Mouse (Mus musculus): ENCODE data around the gene Sec24d. TPM values are rescaled to one million over a fixed set of nuclear protein-coding genes. Genes with fewer than 3 reads are reported as not detected.

Gene Sec24d
- polyA plus RNA-seq, 1 experiment from 2014 or later: 51.4 TPM

- Histone ChIP-seq H3K36me3 (ENCODE audit: insufficient read depth, low read length) (no peaks in the 10 kb centered on the region), H3K4me2 (ENCODE audit: low read length) (no peak overlapping the region), H3K27ac (no peak overlapping the region), H3K4me1 (replicated peaks; ENCODE audit: insufficient read depth, low read length) (no peaks in the 10 kb centered on the region), H3K4me3 (replicated peaks; ENCODE audit: low read depth, low read length) (no peak overlapping the region), H3K9me3 (replicated peaks; ENCODE audit: low read length) (no peaks in the 10 kb centered on the region), H3K9ac (ENCODE audit: low read depth, low read length) (no peak overlapping the region), H3K27me3 (ENCODE audit: insufficient read depth, low read length) (no peaks in the 10 kb centered on the region)
- 75% methylated on average over 4 of the region's 4 CpGs for WGBS
- no peak for DNase-seq (ENCODE audit: low spot score)
- no peak for TF ChIP-seq CTCF (IDR thresholded peaks at IDR 0.05; ENCODE audit: low read depth)
- ATAC-seq (replicated peaks; ENCODE audit: low FRiP score, low read depth): no peak
Observed at GRCm38 (mm10) chr3:123258709-123259108, 8.5 kb upstream of the Sec24d start.

- 38% methylated on average over 6 of the region's 6 CpGs for WGBS
- Histone ChIP-seq H3K4me3 (replicated peaks; ENCODE audit: low read depth, low read length) (peak overlapping the region; percentile 28), H3K27ac (no peak overlapping the region), H3K4me1 (replicated peaks; ENCODE audit: insufficient read depth, low read length) (0 out of 2 replicates have a peak, but pooled peaks cover 4% of the 10 kb centered on the region), H3K9me3 (replicated peaks; ENCODE audit: low read length) (no peaks in the 10 kb centered on the region), H3K36me3 (ENCODE audit: insufficient read depth, low read length) (0 out of 2 replicates have a peak, but pooled peaks cover under 1% of the 10 kb centered on the region), H3K4me2 (ENCODE audit: low read length) (peak overlapping the region; percentile 54), H3K27me3 (ENCODE audit: insufficient read depth, low read length) (no peaks in the 10 kb centered on the region), H3K9ac (ENCODE audit: low read depth, low read length) (peak overlapping the region; percentile 14; the same call in 1 of the 2 replicates)
- ATAC-seq (replicated peaks; ENCODE audit: low FRiP score, low read depth) (no peak), DNase-seq (ENCODE audit: low spot score) (peak; percentile 59)
- TF ChIP-seq CTCF (IDR thresholded peaks at IDR 0.05; ENCODE audit: low read depth): no peak
Observed at GRCm38 (mm10) chr3:123264706-123265105, 2.5 kb upstream of the Sec24d start.

DNA sequence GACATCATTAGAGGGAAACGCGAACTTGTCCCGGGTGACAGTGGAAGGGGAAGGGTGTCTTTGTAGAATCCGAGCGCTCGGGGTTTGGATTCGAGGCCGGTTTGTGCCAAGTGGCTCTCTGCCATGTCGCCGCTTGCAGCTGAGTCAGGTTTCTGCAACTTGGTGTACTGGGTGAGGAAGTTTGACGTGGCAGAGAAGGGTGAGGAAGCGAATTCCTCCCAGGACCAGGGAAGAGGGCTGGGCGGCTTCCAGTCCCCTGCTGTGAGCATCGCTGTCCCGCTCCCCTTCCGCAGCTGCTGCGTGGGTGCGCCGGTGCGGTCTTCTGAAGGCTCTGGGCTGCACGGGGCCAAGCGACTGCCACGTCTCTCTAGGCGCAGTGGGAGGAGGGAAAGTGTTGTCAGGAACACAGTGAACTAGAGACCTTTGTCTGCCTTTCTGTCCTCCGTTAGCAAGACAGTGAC, 516 bp downstream of the Sec24d start:
- Histone ChIP-seq H3K27ac (peak overlapping the region; percentile 27), H3K9ac (ENCODE audit: low read depth, low read length) (peak overlapping the region; percentile 54), H3K4me1 (replicated peaks; ENCODE audit: insufficient read depth, low read length) (0 out of 2 replicates have a peak, but pooled peaks cover 4% of the 10 kb centered on the region), H3K27me3 (ENCODE audit: insufficient read depth, low read length) (no peaks in the 10 kb centered on the region), H3K4me2 (ENCODE audit: low read length) (peak overlapping the region; percentile 84), H3K4me3 (replicated peaks; ENCODE audit: low read depth, low read length) (peak overlapping the region; percentile 50), H3K36me3 (ENCODE audit: insufficient read depth, low read length) (peaks cover 9% of the 10 kb centered on the region), H3K9me3 (replicated peaks; ENCODE audit: low read length) (no peaks in the 10 kb centered on the region)
- TF ChIP-seq CTCF (IDR thresholded peaks at IDR 0.05; ENCODE audit: low read depth): no peak
- WGBS: under 1% methylated on average over 25 of the region's 25 CpGs
- ATAC-seq (replicated peaks; ENCODE audit: low FRiP score, low read depth): peak; percentile 50
- peak; percentile 63 for DNase-seq (ENCODE audit: low spot score)

GRCm38 (mm10) chr3:123282866-123283615, 15.8 kb downstream of the Sec24d start:
- Histone ChIP-seq H3K9me3 (replicated peaks; ENCODE audit: low read length) (no peaks in the 10 kb centered on the region), H3K4me2 (ENCODE audit: low read length) (no peak overlapping the region), H3K27ac (no peak overlapping the region), H3K4me1 (replicated peaks; ENCODE audit: insufficient read depth, low read length) (no peaks in the 10 kb centered on the region), H3K9ac (ENCODE audit: low read depth, low read length) (no peak overlapping the region), H3K27me3 (ENCODE audit: insufficient read depth, low read length) (no peaks in the 10 kb centered on the region), H3K4me3 (replicated peaks; ENCODE audit: low read depth, low read length) (no peak overlapping the region), H3K36me3 (ENCODE audit: insufficient read depth, low read length) (peaks cover 26% of the 10 kb centered on the region; the same call in 1 of the 2 replicates)
- DNase-seq (ENCODE audit: low spot score) (no peak), ATAC-seq (replicated peaks; ENCODE audit: low FRiP score, low read depth) (no peak)
- no peak for TF ChIP-seq CTCF (IDR thresholded peaks at IDR 0.05; ENCODE audit: low read depth)
- 88% methylated on average over 12 of the region's 12 CpGs for WGBS

DNA sequence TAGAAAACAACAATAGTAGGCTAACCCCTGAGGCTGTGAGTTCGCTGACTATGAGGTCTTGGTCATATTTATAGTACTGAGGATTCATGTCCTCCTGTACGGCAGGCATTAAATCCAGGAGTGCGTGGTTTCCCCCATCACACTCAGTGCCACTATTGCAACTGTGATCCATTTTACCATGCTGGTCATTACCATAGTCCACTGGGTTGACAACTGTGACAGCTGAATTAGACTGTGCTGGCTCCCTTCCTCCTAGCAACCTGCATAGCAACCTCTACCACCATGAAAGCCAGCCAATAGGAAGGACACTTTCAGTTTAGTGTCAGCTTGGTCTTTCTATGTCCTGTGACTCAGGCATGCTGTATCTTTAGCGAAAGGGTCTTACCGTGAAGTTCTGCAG, 17.0 kb downstream of the Sec24d start:
- H3K36me3 ChIP-seq (ENCODE audit: insufficient read depth, low read length): peaks cover 23% of the 10 kb centered on the region; the same call in 1 of the 2 replicates
- no peak for DNase-seq (ENCODE audit: low spot score)
- WGBS: 96% methylated on average over 5 of the region's 5 CpGs
- H3K4me3 ChIP-seq (replicated peaks; ENCODE audit: low read depth, low read length): no peak overlapping the region
- no peaks in the 10 kb centered on the region for H3K9me3 ChIP-seq (replicated peaks; ENCODE audit: low read length)
- no peak overlapping the region for H3K4me2 ChIP-seq (ENCODE audit: low read length)
- H3K9ac ChIP-seq (ENCODE audit: low read depth, low read length): no peak overlapping the region
- no peaks in the 10 kb centered on the region for H3K4me1 ChIP-seq (replicated peaks; ENCODE audit: insufficient read depth, low read length)
- ATAC-seq (replicated peaks; ENCODE audit: low FRiP score, low read depth): no peak
- TF ChIP-seq CTCF (IDR thresholded peaks at IDR 0.05; ENCODE audit: low read depth): no peak
- no peaks in the 10 kb centered on the region for H3K27me3 ChIP-seq (ENCODE audit: insufficient read depth, low read length)
- no peak overlapping the region for H3K27ac ChIP-seq

DNA sequence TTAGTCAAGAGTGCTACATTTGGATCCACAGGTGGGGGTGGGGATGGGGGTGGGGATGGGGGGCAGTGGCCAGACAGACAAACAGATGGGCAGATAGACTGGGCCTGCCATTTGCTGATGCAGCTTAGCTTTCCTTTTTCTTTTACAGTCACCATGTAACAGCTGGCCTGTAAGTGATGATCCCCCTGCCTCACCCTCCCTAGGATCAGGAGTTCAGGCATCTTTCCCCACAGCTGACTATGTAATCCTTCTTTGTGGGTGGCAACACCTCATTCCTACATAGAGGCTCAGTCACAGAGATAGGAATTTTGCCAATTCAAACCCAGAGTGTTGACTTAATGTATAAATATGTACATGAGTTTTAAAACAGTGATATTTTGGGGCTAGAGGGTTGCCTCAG, 18.4 kb downstream of the Sec24d start:
- no peaks in the 10 kb centered on the region for H3K4me1 ChIP-seq (replicated peaks; ENCODE audit: insufficient read depth, low read length)
- H3K36me3 ChIP-seq (ENCODE audit: insufficient read depth, low read length): peaks cover 16% of the 10 kb centered on the region; the same call in 1 of the 2 replicates
- no peak overlapping the region for H3K27ac ChIP-seq
- ATAC-seq (replicated peaks; ENCODE audit: low FRiP score, low read depth): no peak
- H3K9me3 ChIP-seq (replicated peaks; ENCODE audit: low read length): no peaks in the 10 kb centered on the region
- no peak for DNase-seq (ENCODE audit: low spot score)
- H3K27me3 ChIP-seq (ENCODE audit: insufficient read depth, low read length): no peaks in the 10 kb centered on the region
- no peak overlapping the region for H3K9ac ChIP-seq (ENCODE audit: low read depth, low read length)
- TF ChIP-seq CTCF (IDR thresholded peaks at IDR 0.05; ENCODE audit: low read depth): no peak
- H3K4me2 ChIP-seq (ENCODE audit: low read length): no peak overlapping the region
- H3K4me3 ChIP-seq (replicated peaks; ENCODE audit: low read depth, low read length): no peak overlapping the region

Measured in kidney, postnatal 0 days (tissue).